Mouse (Mus musculus): Measurements from ENCODE around the gene Snx11. TPM values are rescaled to one million over a fixed set of nuclear protein-coding genes. Genes with fewer than 3 reads are reported as not detected.
A peak's percentile ranks its signal among the peaks of the same experiment; 100 is the strongest.

Snx11 gene
- total RNA-seq, 2 experiments from 2014 or later: 11.1 to 13.6 TPM

- no peak for TF ChIP-seq CTCF (IDR thresholded peaks at IDR 0.05)
- Histone ChIP-seq H3K4me3 (no peak overlapping the region), H3K27ac (no peak overlapping the region)
- intact Hi-C loops (cut with DNase I): no loop called here
- no peak for DNase-seq
These were observed 5.9 kb downstream of the Snx11 start for GRCm38 (mm10) chr11:96771274-96771975.

GRCm38 (mm10) chr11:96768240-96768639 is 9.1 kb downstream of the Snx11 start:
- no peak for TF ChIP-seq CTCF (IDR thresholded peaks at IDR 0.05)
- Histone ChIP-seq H3K4me3 (no peak overlapping the region), H3K27ac (no peak overlapping the region; the same call in 1 of the 2 replicates)
- no peak for DNase-seq
- intact Hi-C loops (cut with DNase I): no loop called here

- intact Hi-C loops (cut with DNase I): no loop called here
- no peak for DNase-seq
- peak overlapping the region; percentile 80 for H3K27ac ChIP-seq
- no peak overlapping the region for H3K4me3 ChIP-seq
- no peak for TF ChIP-seq CTCF (IDR thresholded peaks at IDR 0.05)
These were observed 10.3 kb downstream of the Snx11 start for GRCm38 (mm10) chr11:96767096-96767495.

- Histone ChIP-seq H3K27ac (peak overlapping the region; percentile 80), H3K4me3 (no peak overlapping the region)
- TF ChIP-seq CTCF (IDR thresholded peaks at IDR 0.05): no peak
- intact Hi-C loops (cut with DNase I): no loop called here
- DNase-seq: no peak
These were observed 10.8 kb downstream of the Snx11 start for GRCm38 (mm10) chr11:96766555-96766954.

GRCm38 (mm10) chr11:96765645-96766044 is 11.7 kb downstream of the Snx11 start:
- Histone ChIP-seq H3K27ac (peak overlapping the region; percentile 80), H3K4me3 (no peak overlapping the region)
- TF ChIP-seq CTCF (IDR thresholded peaks at IDR 0.05): no peak
- intact Hi-C loops (cut with DNase I): no loop called here
- no peak for DNase-seq

GRCm38 (mm10) chr11:96764511-96765350 is 12.6 kb downstream of the Snx11 start:
- intact Hi-C loops (cut with DNase I): loop anchor here (5.0 kb wide), 1 partner anchor 143 kb away; no protein-coding TSS in a partner anchor
- H3K4me3 ChIP-seq: no peak overlapping the region; the same call in 1 of the 2 replicates
- no peak for TF ChIP-seq CTCF (IDR thresholded peaks at IDR 0.05)
- peak overlapping the region; percentile 80 for H3K27ac ChIP-seq
- DNase-seq: no peak

GRCm38 (mm10) chr11:96762742-96763470 is 14.5 kb downstream of the Snx11 start:
- Histone ChIP-seq H3K4me3 (no peak overlapping the region), H3K27ac (peak overlapping the region; percentile 71)
- TF ChIP-seq CTCF (IDR thresholded peaks at IDR 0.05): no peak
- intact Hi-C loops (cut with DNase I): loop anchor here (2.0 to 5.0 kb wide), 2 partner anchors 14 to 144 kb away; partner anchors contain the start of gene Snx11
- peak; percentile 73 for DNase-seq

- intact Hi-C loops (cut with DNase I): loop anchor here (2.0 to 5.0 kb wide), 2 partner anchors 15 to 145 kb away; partner anchors contain the start of gene Snx11
- no peak for DNase-seq
- TF ChIP-seq CTCF (IDR thresholded peaks at IDR 0.05): no peak
- H3K4me3 ChIP-seq: no peak overlapping the region
- peak overlapping the region; percentile 12; the same call in 1 of the 2 replicates for H3K27ac ChIP-seq
These were observed 15.4 kb downstream of the Snx11 start for GRCm38 (mm10) chr11:96761984-96762383.

- peak; percentile 93 for TF ChIP-seq CTCF (IDR thresholded peaks at IDR 0.05)
- Histone ChIP-seq H3K4me3 (no peak overlapping the region), H3K27ac (peak overlapping the region; percentile 38; the same call in 1 of the 2 replicates)
- intact Hi-C loops (cut with DNase I): loop anchor here (1.0 to 5.0 kb wide), 2 partner anchors 102 to 147 kb away; no protein-coding TSS in a partner anchor
- no peak for DNase-seq
These were observed 17.3 kb downstream of the Snx11 start for GRCm38 (mm10) chr11:96760042-96760441.

- DNase-seq: no peak
- Histone ChIP-seq H3K4me3 (no peak overlapping the region), H3K27ac (no peak overlapping the region)
- TF ChIP-seq CTCF (IDR thresholded peaks at IDR 0.05): no peak
- intact Hi-C loops (cut with DNase I): no loop called here
These were observed 19.0 kb downstream of the Snx11 start for GRCm38 (mm10) chr11:96758402-96758801.

GRCm38 (mm10) chr11:96757421-96757820 is 19.9 kb downstream of the Snx11 start:
- intact Hi-C loops (cut with DNase I): no loop called here
- no peak for DNase-seq
- no peak; the same call in 1 of the 2 replicates for TF ChIP-seq CTCF (IDR thresholded peaks at IDR 0.05)
- Histone ChIP-seq H3K4me3 (no peak overlapping the region), H3K27ac (no peak overlapping the region)

GRCm38 (mm10) chr11:96755298-96755697 is 22.1 kb downstream of the Snx11 start:
- Histone ChIP-seq H3K4me3 (no peak overlapping the region), H3K27ac (no peak overlapping the region)
- intact Hi-C loops (cut with DNase I): no loop called here
- no peak for TF ChIP-seq CTCF (IDR thresholded peaks at IDR 0.05)
- no peak for DNase-seq
